Mouse (Mus musculus) embryonic facial prominence, embryonic 11.5 days (tissue): ENCODE measurements at regions not wholly inside any gene's neighbourhood (a gene's known extent, or its start where the extent isn't known, plus 50 kb on each side); places are given as distances from the start of the nearest gene placed in this dataset.

Experiments
- ATAC-seq: fragments of 200-750 bp; cut with Nextera tagmentation; replicated peaks from 2 replicates; pipeline ENCODE4 v1.8.0; 2017; ENCODE audit warnings: low read depth; ENCODE audit not compliant: insufficient number of reproducible peaks, low FRiP score, low TSS enrichment
- DNase-seq: peaks from one replicate; pipeline ENCODE4 v3.0.0-alpha.2; 2015; ENCODE audit warnings: low spot score
- H3K27ac ChIP-seq: fragments of 300-500 bp; sonication (generic); replicated peaks from 2 replicates; pipeline ENCODE4 v1.5.1; 2014; ENCODE audit warnings: mild to moderate bottlenecking, low read depth, low read length, control low read depth
- H3K27me3 ChIP-seq: fragments of 300-500 bp; sonication (generic); 2 replicates; pipeline ENCODE4 v1.6.1; 2014; ENCODE audit warnings: mild to moderate bottlenecking, low read length, moderate library complexity, mixed read lengths; ENCODE audit not compliant: control insufficient read depth, insufficient read depth
- H3K36me3 ChIP-seq: fragments of 300-500 bp; sonication (generic); replicated peaks from 2 replicates; pipeline ENCODE4 v1.6.1; 2014; ENCODE audit warnings: low read depth, mild to moderate bottlenecking, low read length, moderate library complexity, mixed read lengths; ENCODE audit not compliant: control insufficient read depth, insufficient read depth
- H3K4me1 ChIP-seq: fragments of 300-500 bp; sonication (generic); 2 replicates; pipeline ENCODE4 v1.6.1; 2014; ENCODE audit warnings: low read length, mixed read lengths; ENCODE audit not compliant: control insufficient read depth, insufficient read depth
- H3K4me2 ChIP-seq: fragments of 300-500 bp; sonication (generic); 2 replicates; pipeline ENCODE4 v1.6.1; 2014; ENCODE audit warnings: low read depth, mild to moderate bottlenecking, control low read depth, low read length, moderate library complexity
- H3K4me3 ChIP-seq: fragments of 300-500 bp; sonication (generic); 2 replicates; pipeline ENCODE4 v1.5.1; 2014; ENCODE audit warnings: low read depth, low read length, control low read depth
- H3K9ac ChIP-seq: fragments of 300-500 bp; sonication (generic); replicated peaks from 2 replicates; pipeline ENCODE4 v1.6.1; 2014; ENCODE audit warnings: mild to moderate bottlenecking, control low read depth, low read length
- H3K9me3 ChIP-seq: fragments of 300-500 bp; sonication (generic); replicated peaks from 2 replicates; pipeline ENCODE4 v1.6.1; 2016; ENCODE audit warnings: mild to moderate bottlenecking, low read length, inconsistent platforms, mixed read lengths; ENCODE audit not compliant: control insufficient read depth
- WGBS: fragments of 180-500 bp; shearing (Covaris S2); extraction: QIAGEN DNeasy Blood & Tissue Kit; methylation state at CpG from one replicate; pipeline ENCODE4 v1.1.7; 2014; 5-methylcytosine and 5-hydroxymethylcytosine counted together

- ATAC-seq (no peak), DNase-seq (no peak)
- Histone ChIP-seq H3K27ac (no peak overlapping the region), H3K4me1 (no peaks in the 10 kb centered on the region), H3K4me3 (no peak overlapping the region), H3K9me3 (no peaks in the 10 kb centered on the region), H3K4me2 (no peak overlapping the region), H3K27me3 (no peaks in the 10 kb centered on the region), H3K36me3 (no peaks in the 10 kb centered on the region), H3K9ac (no peak overlapping the region)
- WGBS: 93% methylated on average over 1 of the region's 1 CpGs
These were observed 351.8 kb downstream of the 9330182O14Rik start for GRCm38 (mm10) chr15:40485997-40486396.

- H3K27me3 ChIP-seq: no peaks in the 10 kb centered on the region
- no peak for ATAC-seq
- H3K9ac ChIP-seq: no peak overlapping the region
- no peak for DNase-seq
- no peak overlapping the region for H3K4me3 ChIP-seq
- H3K9me3 ChIP-seq: no peaks in the 10 kb centered on the region
- H3K36me3 ChIP-seq: no peaks in the 10 kb centered on the region
- no peaks in the 10 kb centered on the region for H3K4me1 ChIP-seq
- no peak overlapping the region for H3K27ac ChIP-seq
- WGBS: 62% methylated on average over 11 of the region's 11 CpGs
- no peak overlapping the region for H3K4me2 ChIP-seq
These were observed 367.3 kb downstream of the 9330182O14Rik start for GRCm38 (mm10) chr15:40501180-40502125.

DNA sequence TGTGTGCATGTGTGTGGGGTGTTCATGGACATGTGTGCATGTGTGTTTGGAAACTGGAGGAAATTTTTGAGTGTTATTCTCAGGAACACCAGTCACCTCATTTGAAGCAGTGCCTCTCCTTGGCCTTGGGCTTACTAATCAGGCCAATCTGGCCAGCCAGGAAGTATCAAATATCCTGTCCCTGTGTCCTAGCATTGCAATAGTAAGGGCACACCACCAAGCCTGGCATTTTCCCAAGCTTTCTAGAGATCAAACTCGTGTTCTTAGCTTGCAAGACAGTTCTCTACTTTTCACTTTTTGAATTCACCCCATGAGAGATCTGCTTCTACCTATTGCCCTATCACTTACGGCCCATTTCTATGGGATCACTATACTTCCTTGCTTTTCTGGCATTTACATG lies 376.7 kb downstream of the 9330182O14Rik start:
- no peaks in the 10 kb centered on the region for H3K36me3 ChIP-seq
- H3K4me2 ChIP-seq: no peak overlapping the region
- no peak overlapping the region for H3K27ac ChIP-seq
- no peak overlapping the region for H3K4me3 ChIP-seq
- H3K27me3 ChIP-seq: no peaks in the 10 kb centered on the region
- no peak overlapping the region for H3K9ac ChIP-seq
- DNase-seq: peak; percentile 6
- H3K4me1 ChIP-seq: no peaks in the 10 kb centered on the region
- no peak for ATAC-seq
- H3K9me3 ChIP-seq: no peaks in the 10 kb centered on the region
- 57% methylated on average over 2 of the region's 2 CpGs for WGBS

DNA sequence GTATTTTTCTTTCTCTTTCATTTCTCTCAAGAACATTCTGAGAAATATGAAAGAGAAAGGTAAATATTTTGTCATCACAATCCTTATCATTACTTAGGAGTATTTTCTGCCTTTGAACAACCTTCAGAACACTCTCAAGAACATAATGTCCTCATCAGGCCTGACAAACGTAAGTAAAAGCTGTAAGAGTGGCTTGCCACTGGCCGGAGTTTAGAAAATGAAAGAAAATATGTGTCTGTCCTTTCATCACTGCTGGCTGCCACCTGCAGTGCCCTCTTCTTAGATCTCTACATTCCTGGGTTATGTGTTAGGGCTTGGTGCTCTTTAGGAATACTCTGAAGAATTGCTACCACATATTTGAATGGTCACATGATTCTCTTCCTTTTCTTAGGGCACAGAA lies 390.2 kb downstream of the 9330182O14Rik start:
- WGBS: 55% methylated on average over 2 of the region's 2 CpGs
- no peaks in the 10 kb centered on the region for H3K27me3 ChIP-seq
- H3K9me3 ChIP-seq: no peaks in the 10 kb centered on the region
- no peaks in the 10 kb centered on the region for H3K4me1 ChIP-seq
- no peak for DNase-seq
- H3K9ac ChIP-seq: no peak overlapping the region
- no peak overlapping the region for H3K4me2 ChIP-seq
- no peak overlapping the region for H3K27ac ChIP-seq
- ATAC-seq: no peak
- no peaks in the 10 kb centered on the region for H3K36me3 ChIP-seq
- H3K4me3 ChIP-seq: no peak overlapping the region

GRCm38 (mm10) chr15:40533451-40533873 lies 399.3 kb downstream of the 9330182O14Rik start:
- H3K9ac ChIP-seq: no peak overlapping the region
- H3K4me1 ChIP-seq: no peaks in the 10 kb centered on the region
- H3K27ac ChIP-seq: no peak overlapping the region
- WGBS: 87% methylated on average over 8 of the region's 8 CpGs
- H3K9me3 ChIP-seq: no peaks in the 10 kb centered on the region
- H3K4me3 ChIP-seq: no peak overlapping the region
- no peaks in the 10 kb centered on the region for H3K36me3 ChIP-seq
- ATAC-seq: no peak
- no peaks in the 10 kb centered on the region for H3K27me3 ChIP-seq
- H3K4me2 ChIP-seq: no peak overlapping the region
- no peak for DNase-seq

DNA sequence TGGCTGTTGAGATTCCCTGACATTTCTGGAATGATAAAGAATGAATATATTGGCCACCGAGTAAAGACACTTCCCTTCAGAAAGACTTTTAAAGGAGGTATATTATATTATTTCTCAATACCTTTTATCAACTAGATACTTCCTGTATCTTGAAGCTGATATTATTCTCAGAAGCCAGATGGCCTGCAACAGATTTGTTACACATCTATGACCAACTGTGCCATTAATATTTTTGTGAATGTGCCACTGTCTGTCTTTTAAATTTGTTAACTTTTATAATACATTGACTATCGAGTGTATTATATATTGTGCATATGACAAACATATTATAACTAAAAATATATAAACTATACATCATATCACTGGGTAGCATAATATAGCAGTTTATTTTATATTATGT lies 427.5 kb downstream of the 9330182O14Rik start:
- Histone ChIP-seq H3K4me3 (no peak overlapping the region), H3K27ac (no peak overlapping the region), H3K9ac (no peak overlapping the region), H3K9me3 (no peaks in the 10 kb centered on the region), H3K27me3 (no peaks in the 10 kb centered on the region), H3K4me2 (no peak overlapping the region), H3K36me3 (no peaks in the 10 kb centered on the region), H3K4me1 (no peaks in the 10 kb centered on the region)
- 86% methylated on average over 2 of the region's 2 CpGs for WGBS
- ATAC-seq: no peak
- DNase-seq: no peak

DNA sequence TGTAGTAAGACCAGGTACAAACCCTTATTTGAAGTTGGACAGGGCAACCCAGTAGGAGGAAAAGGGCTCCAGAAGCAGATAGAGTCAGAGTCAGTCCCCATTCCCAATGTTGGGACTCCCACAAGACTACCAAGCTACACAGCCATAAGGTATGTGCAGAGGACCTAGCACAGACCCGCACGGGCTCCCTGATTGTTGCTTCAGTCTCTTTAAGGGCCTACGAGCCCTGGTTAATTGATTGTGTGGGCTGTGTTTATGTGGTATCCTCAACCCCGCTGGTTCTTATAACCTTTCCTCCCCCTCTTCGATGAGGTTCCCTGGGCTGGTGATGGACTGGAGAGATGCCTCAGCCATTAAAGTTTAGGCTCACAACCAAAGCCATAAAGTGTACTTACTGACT lies 431.6 kb downstream of the 9330182O14Rik start:
- H3K4me2 ChIP-seq: no peak overlapping the region
- 63% methylated on average over 5 of the region's 5 CpGs for WGBS
- DNase-seq: no peak
- H3K27me3 ChIP-seq: no peaks in the 10 kb centered on the region
- H3K27ac ChIP-seq: no peak overlapping the region
- H3K36me3 ChIP-seq: no peaks in the 10 kb centered on the region
- no peaks in the 10 kb centered on the region for H3K4me1 ChIP-seq
- no peak overlapping the region for H3K4me3 ChIP-seq
- no peak overlapping the region for H3K9ac ChIP-seq
- H3K9me3 ChIP-seq: no peaks in the 10 kb centered on the region
- ATAC-seq: no peak

GRCm38 (mm10) chr15:40566481-40566880 lies 432.3 kb downstream of the 9330182O14Rik start:
- no peak overlapping the region for H3K4me3 ChIP-seq
- H3K36me3 ChIP-seq: no peaks in the 10 kb centered on the region
- H3K4me1 ChIP-seq: no peaks in the 10 kb centered on the region
- no peak overlapping the region for H3K27ac ChIP-seq
- DNase-seq (peak; percentile 43), ATAC-seq (no peak)
- no peaks in the 10 kb centered on the region for H3K9me3 ChIP-seq
- H3K27me3 ChIP-seq: no peaks in the 10 kb centered on the region
- 7% methylated on average over 4 of the region's 4 CpGs for WGBS
- H3K4me2 ChIP-seq: no peak overlapping the region
- no peak overlapping the region for H3K9ac ChIP-seq
